Mouse (Mus musculus) kidney, adult 8-10 months (tissue): Measurements from ENCODE around the gene Capsl.

Experiments used
- DNase-seq, 2 experiments: peaks; one replicate each; pipeline ENCODE4 v3.0.0; 2022

Capsl gene

DNA sequence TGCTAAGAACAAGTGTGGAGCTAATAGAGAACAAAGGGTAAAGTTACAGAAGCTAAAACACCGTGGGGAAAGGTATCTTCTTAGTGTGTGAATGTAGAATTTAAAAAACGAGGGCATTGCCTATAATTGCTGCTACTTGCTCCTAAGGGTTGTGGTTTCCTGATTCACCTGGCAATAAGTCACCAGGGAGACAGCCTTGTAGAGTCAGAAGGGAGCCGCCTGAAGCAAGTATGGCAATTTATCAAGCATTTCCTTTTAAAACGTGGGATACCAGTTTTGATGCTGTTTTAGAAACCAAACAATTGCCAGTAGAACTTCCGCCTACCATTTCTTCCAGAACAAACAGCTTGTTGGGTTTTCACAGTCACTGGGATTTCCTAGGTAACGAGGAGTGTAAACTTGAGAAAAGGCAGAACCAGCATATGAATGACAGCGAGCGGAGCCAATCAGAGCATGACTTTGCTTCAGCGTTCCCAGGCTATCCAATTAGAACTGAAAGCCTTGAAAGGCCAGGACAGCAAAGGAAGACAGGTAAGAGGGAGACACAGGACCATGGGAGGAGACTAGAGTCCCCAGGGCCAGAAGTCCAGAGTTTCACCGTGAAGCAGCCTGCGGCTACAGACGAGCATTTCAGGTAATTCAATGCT, at the start of gene Capsl:
TSS of gene Capsl (plus strand) at position 495 of the 647 bp plus-strand sequence.
- DNase-seq, result peak; percentile 58 to 60

- DNase-seq, result no peak
Observed at GRCm38 (mm10) chr15:9409475-9409874, 26.4 kb upstream of the Capsl start.

- DNase-seq, result no peak
Observed at GRCm38 (mm10) chr15:9421163-9421562, 14.7 kb upstream of the Capsl start.

DNA sequence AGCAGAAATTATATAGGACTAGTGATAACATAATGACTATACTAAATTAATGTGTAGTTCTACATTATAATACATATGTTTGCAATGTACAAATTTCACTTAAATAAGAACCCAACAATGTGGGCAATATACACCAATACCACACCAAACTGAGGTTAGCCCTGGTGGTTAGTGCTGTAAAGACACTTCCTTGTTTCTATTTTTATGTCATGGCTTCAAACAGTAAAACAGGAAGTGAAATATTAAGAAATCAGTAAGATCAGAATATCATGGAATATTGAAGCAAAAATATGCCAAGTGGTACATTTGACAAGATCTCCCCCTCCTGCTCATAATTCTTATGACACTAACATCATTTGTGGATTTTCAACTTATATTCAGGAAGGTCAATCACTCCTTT, 8.0 kb upstream of the Capsl start:
- no peak for DNase-seq

DNA sequence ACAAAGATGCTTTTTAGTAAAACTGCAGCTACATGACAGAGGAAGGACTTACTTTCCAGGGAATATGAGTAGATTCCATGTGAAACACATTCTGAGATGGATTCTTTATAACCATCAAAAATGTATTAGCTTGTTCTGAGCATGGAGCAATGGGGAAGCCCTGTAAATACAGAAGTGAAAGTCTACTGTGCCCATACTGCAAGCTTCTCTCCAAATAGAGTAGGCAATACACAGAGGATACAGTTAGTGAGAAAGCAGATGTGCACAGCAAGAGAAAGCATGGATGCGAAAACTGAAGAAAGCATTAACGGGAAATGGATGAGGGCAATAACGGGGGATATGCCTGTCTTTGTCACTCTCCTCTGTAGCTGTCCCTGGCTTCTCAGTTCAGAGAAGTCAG, 6.0 kb upstream of the Capsl start:
- no peak for DNase-seq

DNA sequence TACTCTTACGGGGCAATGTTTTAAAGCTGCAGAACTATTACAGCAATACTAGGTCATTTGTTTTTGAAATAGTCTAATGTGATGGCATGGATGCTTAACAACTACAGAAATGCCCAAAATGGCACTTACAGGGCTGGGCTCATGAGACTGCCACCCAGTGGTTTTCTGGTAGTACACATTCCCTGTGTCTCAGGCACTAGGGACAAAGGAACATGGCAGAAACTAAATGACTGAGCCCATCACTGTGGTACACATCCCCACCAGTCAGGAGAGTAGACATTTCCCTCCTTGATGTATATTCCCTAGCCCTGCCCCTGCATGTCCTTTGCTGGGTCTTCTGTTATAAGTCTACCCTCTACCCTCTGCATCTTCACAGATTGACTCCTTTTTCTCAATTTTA, 16.2 kb downstream of the Capsl start:
- no peak for DNase-seq

DNA sequence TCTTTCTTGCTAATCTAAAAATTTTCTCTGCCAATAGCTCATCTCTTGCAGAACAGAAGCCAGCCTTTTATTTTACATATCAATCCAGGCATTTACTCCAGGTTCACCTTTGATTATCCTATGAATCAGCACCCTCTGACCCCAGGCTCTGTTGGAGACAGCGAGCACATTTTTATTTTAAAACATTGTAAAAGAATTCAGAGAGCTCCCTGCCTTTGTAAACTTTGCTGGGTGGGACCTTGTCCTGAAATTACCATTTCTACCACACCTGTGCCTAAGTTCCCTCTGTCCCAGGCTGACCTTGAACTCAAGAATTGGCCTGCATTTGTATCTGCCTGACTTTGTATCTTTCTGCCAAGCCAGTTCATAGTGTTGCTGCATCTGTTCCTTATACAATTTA, 17.0 kb downstream of the Capsl start:
- no peak for DNase-seq

GRCm38 (mm10) chr15:9454198-9454597, 18.4 kb downstream of the Capsl start:
- no peak for DNase-seq

DNA sequence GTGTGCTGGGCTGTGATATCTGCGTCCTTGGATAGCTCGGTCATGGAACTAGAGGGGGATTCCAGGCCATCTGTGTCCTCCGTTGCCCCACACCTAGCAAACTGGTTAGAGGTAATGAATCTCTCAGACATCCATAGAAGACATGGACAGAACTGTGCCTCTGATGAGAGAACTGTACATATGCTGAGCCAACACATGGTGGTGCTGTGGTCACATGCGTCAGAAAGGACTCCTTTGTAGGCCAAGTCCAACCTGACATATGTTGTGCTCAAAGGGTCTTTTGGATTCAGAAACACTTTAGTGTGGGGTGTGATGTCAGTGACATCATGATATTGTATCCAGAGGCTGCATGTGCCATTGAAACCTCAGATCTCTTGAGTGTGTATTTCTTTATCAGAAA, 19.4 kb downstream of the Capsl start:
- DNase-seq, result peak; percentile 4 to 26

DNA sequence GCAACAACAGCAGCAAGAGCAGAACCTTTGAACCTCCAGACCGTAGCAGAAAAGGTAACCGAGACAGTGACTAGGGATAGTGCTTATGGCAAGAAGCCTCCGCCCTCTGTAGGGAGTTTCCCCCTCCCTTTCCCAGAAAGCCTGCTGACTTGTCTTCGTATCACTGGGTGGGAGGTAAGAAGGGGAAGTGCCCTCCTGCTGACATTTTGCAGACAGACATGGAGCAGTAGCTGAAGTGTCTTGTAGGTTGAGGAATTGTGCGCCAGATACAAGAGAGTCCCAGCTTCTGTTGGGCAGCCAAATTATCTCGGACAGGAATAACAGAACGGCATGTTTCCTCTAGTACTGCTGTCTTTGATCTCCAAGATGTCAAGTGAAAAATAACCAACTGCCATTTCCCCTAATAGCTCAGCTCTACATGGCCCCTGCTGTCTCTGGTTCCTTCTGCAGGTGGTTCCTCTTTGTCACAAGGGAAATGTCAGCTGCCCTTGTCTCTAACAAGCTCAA, 27.7 kb downstream of the Capsl start:
- DNase-seq, result no peak

DNA sequence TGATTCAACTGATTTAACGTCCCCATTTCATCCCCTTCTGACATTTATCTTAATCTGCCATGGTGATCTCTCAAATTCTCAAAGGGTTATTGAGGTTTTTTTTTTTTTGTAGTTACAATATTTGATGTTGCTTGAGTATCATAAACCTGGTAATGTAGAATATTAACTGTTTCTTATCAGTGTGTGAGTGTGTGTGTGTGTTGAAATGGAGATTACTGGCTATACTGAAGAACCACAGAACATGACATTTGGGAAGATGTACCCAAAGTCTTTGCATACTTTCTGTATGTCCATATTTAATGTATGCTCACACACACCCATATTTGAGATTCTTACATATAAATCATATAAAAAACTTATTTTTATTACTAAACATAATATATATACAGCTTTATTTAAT, 28.2 kb downstream of the Capsl start:
- DNase-seq, result no peak

- DNase-seq, result no peak
Observed at GRCm38 (mm10) chr15:9471053-9471685, 35.3 kb downstream of the Capsl start.

GRCm38 (mm10) chr15:9472167-9472566, 36.3 kb downstream of the Capsl start:
- no peak for DNase-seq

DNA sequence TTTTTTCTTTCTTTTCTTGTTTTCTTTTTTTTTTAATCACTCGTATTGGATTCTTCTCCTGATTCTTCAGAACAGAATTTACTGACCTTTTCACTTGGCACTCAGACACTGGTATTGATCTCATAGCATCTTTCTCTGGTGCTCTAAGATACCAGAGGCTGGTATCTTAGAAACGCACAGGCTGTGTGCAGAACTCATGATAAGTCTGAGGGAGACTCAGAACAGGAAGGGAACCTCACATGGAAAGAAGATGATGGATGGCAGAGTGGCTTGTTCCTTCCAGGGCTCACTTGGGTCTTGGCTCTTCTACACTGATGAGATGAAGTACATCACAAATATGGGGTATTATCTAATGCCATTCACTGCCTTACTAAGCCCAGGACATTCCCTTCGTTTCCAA, 36.8 kb downstream of the Capsl start:
- DNase-seq, result no peak

DNA sequence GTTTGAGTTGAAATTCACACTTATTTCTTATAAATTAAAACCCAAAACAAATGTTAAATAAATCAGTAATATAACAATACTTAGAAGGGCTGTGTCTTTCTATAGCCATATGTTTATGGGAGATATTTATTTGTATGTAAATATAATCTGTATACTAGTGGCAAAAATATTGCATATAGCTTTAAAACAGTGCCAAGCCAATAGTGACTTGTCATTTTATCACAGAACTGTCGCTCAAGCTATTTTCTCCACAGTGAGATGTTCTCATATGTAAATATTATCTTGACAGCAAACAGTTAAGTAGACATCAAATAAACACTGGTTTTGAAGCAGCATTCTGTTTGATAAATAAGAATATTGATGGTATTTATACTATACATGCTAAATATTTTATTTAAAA, 37.4 kb downstream of the Capsl start:
- DNase-seq, result no peak

- no peak for DNase-seq
Observed at GRCm38 (mm10) chr15:9489417-9490118, 53.7 kb downstream of the Capsl start.

DNA sequence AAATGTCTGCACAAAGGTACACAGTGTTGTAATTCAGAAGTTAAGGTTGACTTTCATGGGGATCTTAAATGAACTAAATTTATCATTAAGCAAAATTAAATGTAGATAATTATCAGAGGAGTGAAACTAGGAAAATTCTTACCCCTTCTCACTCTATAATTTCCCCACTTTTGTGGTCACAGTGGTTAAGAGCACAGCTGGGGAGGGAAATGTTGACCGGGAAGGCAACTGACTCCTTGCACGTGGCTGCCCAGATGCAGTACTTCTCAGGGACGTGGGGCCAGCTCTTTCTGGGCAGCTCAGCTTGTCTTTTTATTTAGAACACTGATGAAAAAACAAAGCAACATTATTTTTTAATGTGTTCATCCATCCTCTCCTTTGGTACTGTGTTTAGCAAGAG, 56.2 kb downstream of the Capsl start:
- DNase-seq, result no peak
